In genomic region chr11:106016440-106016839, GRCm38 (mm10) we compare ENCODE assay signal across 22 mouse cellular contexts. TPM values are rescaled to one million over a fixed set of nuclear protein-coding genes. Genes with fewer than 3 reads are reported as not detected.
DNase-seq lines count a peak whose midpoint lies in the region; ATAC-seq lines count a peak whose summit lies in the region.
"Had no signal": no experiment of that assay in that cellular context is flagged by ENCODE, and none has a peak within 500 bp of the region (broad histone marks: within the 10 kb centered on the region; RNA-seq: fewer than 3 reads in every experiment).

No protein-coding gene starts in this region.

- DNase-seq in frontal cortex, postnatal 25 days (ENCODE audit: low spot score in 2 of 2) = no peak
- DNase-seq in right cerebral cortex, adult 18-20 months = peak; percentile 34
- no peak for DNase-seq in right cerebral cortex, postnatal 4 days
- peak; percentile 54 for DNase-seq in telencephalon, adult 2 months (ENCODE audit: low read depth, low spot score)
- DNase-seq in gastrocnemius, postnatal 36 days = no peak
- DNase-seq: adrenal gland, adult 2 months; adrenal gland, postnatal 10 days; adrenal gland, postnatal 25 days; B cell, adult 2 months; cerebellum, adult 11-12 months; cerebellum, adult 2 months; cerebellum, adult 9-10 months; cerebellum, postnatal 10 days; cerebellum, postnatal 25 days; forebrain, postnatal 0 days had no signal

- peak; percentile 68 for ATAC-seq in frontal cortex, adult (ENCODE audit: low TSS enrichment)
- ATAC-seq: CD4-positive, CD25-positive, alpha-beta regulatory T cell, adult 4 months; forebrain, embryonic 13.5 days; forebrain, embryonic 15.5 days; forebrain, postnatal 0 days had no signal

- intact Hi-C loops in gastrocnemius, postnatal 36 days (cut with DNase I) = no loop called here

RNA-seq across cellular contexts. Expression of gene Kcnh6, which starts 8.5 kb away (rescaled TPM):
- total RNA-seq in gastrocnemius, postnatal 36 days (2021) = not detected
- total RNA-seq: G1E had no signal

RNA-seq across cellular contexts. Expression of gene Dcaf7, which starts 20.2 kb away (rescaled TPM):
- total RNA-seq in gastrocnemius, postnatal 36 days (2021) = 10 to 100 TPM; 23.9 to 25.6 TPM

RNA-seq across cellular contexts. Expression of gene Ace3, which starts 22.0 kb away (rescaled TPM):
- not detected for total RNA-seq in gastrocnemius, postnatal 36 days (2021)
- total RNA-seq: adrenal gland, adult 2 months; adrenal gland, postnatal 10 days; adrenal gland, postnatal 25 days; adrenal gland, postnatal 4 days; CH12.LX; forebrain, postnatal 0 days; G1E had no signal

RNA-seq across cellular contexts. Expression of gene Ace, which starts 48.7 kb away (rescaled TPM):
- 10 to 100 TPM; 24.1 to 34.8 TPM for total RNA-seq in gastrocnemius, postnatal 36 days (2021)
- total RNA-seq: G1E had no signal

RNA-seq across cellular contexts. Expression of gene Taco1, which starts 49.4 kb away (rescaled TPM):
- 10 to 100 TPM; 37.6 to 42.7 TPM for total RNA-seq in gastrocnemius, postnatal 36 days (2021)

Comparison
In these comparisons a context has a peak if more than half of its experiments do, and no peak if none do; other contexts are left out.
1. DNase-seq: peak in right cerebral cortex, adult 18-20 months (single experiment) and telencephalon, adult 2 months (single experiment); none in frontal cortex, postnatal 25 days (0 of 2), right cerebral cortex, postnatal 4 days (single experiment) and gastrocnemius, postnatal 36 days (0 of 2).